Mouse (Mus musculus) splenic B cell, adult 2 months (primary cell): ENCODE measurements around the gene Bsph2.
A peak's percentile ranks its signal among the peaks of the same experiment; 100 is the strongest.

Experiments
- DNase-seq: peaks from one replicate; pipeline ENCODE4 v3.0.0-alpha.2; 2011; ENCODE audit warnings: low read depth, low spot score
- H3K27me3 ChIP-seq: 2 replicates; pipeline ENCODE4 v1.6.1; 2012; ENCODE audit warnings: mild to moderate bottlenecking, low read length, moderate library complexity, mixed read lengths; ENCODE audit not compliant: control insufficient read depth, poor library complexity, insufficient read depth, severe bottlenecking
- H3K36me3 ChIP-seq: 2 replicates; pipeline ENCODE4 v1.6.1; 2012; ENCODE audit warnings: mild to moderate bottlenecking, low read length, moderate library complexity, mixed read lengths; ENCODE audit not compliant: control insufficient read depth, poor library complexity, insufficient read depth, severe bottlenecking

Bsph2 gene

GRCm38 (mm10) chr7:13570967-13571366, at the start of gene Bsph2:
Gene Bsph2 (minus strand): TSS chr7:13571067.
- no peak for DNase-seq
- Histone ChIP-seq H3K36me3 (no peaks in the 10 kb centered on the region), H3K27me3 (no peaks in the 10 kb centered on the region)

DNA sequence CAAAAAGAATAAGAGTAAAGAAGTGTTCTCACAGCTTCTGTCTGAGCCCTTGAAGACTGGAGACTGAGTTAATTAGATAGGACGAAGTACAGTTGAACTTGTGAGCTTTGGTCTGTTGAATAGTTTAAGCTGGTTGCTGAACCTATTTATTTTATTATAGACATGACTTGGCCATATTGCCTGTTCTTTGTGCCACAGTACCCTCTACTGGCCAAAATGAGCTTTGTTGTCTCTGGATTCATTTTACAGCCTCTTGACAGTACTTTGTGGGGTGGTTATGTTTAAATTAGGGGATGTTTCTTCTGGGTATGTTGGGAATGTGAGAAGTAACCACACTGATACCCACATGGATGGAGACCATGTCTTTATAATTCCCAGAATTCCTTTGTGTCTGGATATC, 59.3 kb downstream of the Bsph2 start:
- peak; percentile 29 for DNase-seq
- peaks cover 2% of the 10 kb centered on the region; the same call in 1 of the 2 replicates for H3K27me3 ChIP-seq
- no peaks in the 10 kb centered on the region for H3K36me3 ChIP-seq
